Mouse (Mus musculus) forelimb bud, embryonic 11.5 days (tissue): ENCODE measurements around the gene Zdhhc1.

Experiments used
- DNase-seq: peaks from one replicate; pipeline ENCODE4 v3.0.0-alpha.2; 2012; ENCODE audit warnings: low read depth, low spot score

Zdhhc1 gene

DNA sequence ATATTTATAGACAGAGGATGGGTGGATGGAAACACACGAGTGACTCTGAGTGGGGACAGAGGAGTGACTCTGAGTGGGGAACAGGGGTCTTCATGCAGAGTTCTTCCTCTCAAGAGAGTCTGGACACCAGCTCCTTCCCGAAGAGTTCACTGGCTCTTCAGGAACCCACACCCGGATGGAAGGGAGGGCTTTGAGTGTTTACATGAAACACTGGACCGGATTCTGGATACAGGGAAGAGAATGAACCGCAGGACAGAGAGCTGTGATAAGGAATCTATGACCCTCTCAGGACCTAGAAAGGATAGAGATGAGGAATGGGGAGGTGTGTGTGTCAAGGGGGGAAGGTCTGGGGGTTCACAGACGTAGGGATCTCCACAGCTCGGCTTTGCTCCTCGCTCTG is 20.6 kb upstream of the Zdhhc1 start:
- DNase-seq = no peak

- DNase-seq = peak; percentile 96
Observed at GRCm38 (mm10) chr8:105516018-105516645, 19.4 kb upstream of the Zdhhc1 start.

DNA sequence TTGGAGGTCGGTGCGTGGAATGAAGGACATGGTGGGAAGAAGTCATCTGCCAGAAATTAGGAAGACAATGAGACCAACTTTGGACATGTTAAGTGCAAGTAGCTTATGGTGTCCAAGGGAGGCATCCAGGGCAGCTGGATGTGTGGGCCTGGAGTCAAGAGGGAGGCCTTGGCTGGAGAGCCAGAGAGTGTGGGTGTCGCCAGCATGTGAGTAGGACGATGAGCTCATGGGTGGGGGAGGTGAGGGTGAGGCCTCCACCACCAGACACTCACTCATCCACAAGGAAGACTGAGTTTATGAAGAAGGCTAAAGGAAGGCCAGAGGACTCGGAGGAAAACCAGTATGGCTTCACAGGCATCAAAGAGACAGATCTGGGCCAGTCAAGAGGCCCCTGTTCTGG is 18.0 kb upstream of the Zdhhc1 start:
- no peak for DNase-seq

DNA sequence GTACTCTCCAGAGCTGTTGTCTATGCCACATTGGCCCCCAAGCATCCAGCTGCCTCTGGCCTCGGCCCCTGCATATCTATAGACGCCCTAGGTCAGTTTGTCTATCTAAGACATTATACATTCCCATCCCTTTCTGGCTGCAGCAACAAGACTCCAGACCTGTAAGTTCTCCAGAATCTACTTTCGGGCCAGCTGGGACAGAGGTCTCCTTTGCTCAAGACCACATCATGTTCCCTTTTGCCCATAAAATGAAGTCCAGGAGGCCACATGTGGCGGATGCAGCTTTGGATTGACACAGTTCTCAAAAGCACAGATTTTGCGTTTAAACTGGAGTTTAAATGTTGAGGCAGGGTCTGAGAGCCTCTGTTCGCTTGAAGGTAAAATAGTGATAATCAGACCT is 17.5 kb upstream of the Zdhhc1 start:
- DNase-seq = no peak

GRCm38 (mm10) chr8:105509997-105510735 is 13.5 kb upstream of the Zdhhc1 start:
- no peak for DNase-seq

DNA sequence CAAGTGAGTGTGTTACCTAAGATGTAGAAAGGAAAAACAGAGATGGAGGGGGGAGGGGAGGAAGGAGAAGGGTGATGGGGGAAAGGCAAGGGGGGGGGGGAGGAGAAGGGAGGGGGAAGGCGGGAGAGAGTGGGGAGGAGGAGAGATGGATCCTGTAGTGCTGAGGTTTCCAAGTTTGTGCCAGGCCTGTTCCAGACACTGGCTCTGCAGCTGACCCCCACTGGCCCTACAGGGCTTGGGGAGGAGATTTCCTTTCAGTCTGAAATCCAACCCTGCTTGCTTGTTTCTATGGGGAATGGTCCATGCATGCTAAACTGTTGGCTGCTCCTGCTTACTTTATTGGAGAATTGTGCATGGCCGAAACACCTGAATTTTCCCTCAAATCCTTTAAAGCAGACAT is 12.1 kb upstream of the Zdhhc1 start:
- peak; percentile 43 for DNase-seq

GRCm38 (mm10) chr8:105506977-105507376 is 10.3 kb upstream of the Zdhhc1 start:
- no peak for DNase-seq

- DNase-seq = no peak
Observed at GRCm38 (mm10) chr8:105504617-105505016, 7.9 kb upstream of the Zdhhc1 start.

DNA sequence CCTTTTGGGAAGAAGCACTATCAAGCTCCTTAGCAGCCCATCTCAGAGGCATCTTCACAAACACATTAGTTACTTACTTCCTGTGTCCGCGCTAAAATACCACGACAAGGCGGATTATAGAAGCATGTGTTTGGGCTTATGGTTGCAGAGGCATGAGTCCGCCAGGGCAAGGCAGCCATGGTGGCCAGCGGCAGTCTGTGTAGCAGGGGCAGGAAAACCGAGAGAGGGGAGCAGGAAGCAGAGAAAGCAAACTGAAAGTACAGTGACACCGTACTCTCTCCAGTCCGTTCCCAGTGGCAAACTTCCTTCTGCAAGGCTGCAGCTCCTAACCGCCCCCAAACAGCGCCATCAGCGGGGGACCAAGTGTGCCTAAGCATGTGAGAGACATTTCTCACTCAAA is 3.1 kb upstream of the Zdhhc1 start:
- no peak for DNase-seq

GRCm38 (mm10) chr8:105495350-105496302 is 1.1 kb downstream of the Zdhhc1 start:
- no peak for DNase-seq

DNA sequence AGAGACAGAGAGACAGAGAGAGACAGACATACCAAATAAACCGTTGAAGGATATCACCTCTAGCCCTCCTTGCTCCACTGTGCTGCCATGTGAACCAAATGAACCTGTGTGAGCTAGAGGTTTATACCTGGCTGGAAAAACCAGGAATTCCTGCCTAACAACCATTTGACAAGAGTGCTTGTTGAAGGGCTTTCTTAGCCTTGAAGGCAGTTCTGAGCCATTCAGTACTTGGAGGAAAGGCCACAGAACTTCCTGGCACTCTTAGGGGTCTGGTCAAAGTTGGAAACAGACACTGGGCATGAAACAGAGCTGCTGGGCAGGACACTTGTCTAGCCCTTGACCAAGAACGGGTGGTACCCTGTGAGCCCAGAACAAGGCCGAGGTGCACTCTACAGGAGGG is 2.1 kb downstream of the Zdhhc1 start:
- no peak for DNase-seq

GRCm38 (mm10) chr8:105493495-105493894 is 3.2 kb downstream of the Zdhhc1 start:
- no peak for DNase-seq

GRCm38 (mm10) chr8:105489281-105489680 is 7.4 kb downstream of the Zdhhc1 start:
- DNase-seq = no peak

DNA sequence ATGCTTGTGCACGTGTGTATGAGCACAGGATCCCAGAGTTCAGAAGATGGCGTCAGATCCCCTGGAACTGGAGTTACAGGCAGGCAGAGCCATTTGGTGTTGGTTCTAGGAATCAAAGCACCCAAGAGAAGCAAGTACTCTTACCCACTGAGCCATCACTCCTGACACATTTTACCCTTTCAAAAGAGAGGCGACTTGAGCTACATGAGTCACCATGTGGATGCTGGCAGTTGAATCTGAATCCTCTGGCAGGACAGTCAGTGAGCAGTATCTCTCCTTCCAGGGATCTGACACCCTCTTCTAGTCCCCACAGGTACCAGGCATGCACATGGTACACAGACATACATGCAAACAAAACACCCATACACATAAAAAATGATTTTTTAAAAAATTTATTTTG is 8.6 kb downstream of the Zdhhc1 start:
- DNase-seq = no peak

- peak; percentile 76 for DNase-seq
Observed at GRCm38 (mm10) chr8:105484392-105484791, 12.3 kb downstream of the Zdhhc1 start.

DNA sequence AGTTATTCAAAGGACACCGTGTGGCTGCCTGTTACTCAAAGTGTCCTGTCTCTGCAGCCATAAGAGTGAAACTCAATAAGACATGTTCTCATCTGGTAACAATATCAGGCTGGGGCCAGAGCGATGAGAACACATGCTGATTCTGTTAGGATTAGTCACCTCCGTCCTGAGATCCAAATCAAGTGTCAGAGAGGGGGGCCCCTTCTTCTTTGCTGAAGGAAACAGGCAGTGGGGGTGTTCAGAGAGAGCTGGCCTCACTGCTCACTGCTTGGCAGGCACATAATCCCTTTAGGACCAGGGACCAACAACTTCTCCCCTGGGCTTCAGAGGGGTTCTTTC is 12.7 kb downstream of the Zdhhc1 start:
- DNase-seq = no peak

GRCm38 (mm10) chr8:105483212-105484029 is 13.3 kb downstream of the Zdhhc1 start:
- DNase-seq = no peak

GRCm38 (mm10) chr8:105482123-105482522 is 14.6 kb downstream of the Zdhhc1 start:
- no peak for DNase-seq

DNA sequence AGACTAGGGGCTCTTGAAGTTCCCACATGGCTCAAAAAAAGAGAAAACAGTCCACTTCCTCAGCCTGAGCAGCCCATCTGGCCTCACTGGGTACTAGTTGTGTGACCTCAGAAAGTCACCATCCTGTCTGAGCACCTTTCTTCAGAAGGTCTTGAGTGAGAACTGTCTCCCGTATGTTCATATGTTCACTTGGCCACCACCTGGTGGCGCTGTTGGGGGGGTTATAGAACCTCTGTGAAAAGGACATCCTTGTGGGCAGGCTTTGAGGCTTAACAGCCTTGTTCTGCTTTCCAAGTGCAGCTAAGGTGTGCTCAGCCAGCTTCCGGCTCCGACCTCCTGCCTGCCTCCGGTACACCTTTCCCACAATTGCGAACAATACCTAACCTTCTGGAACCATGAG is 15.2 kb downstream of the Zdhhc1 start:
- no peak for DNase-seq

DNA sequence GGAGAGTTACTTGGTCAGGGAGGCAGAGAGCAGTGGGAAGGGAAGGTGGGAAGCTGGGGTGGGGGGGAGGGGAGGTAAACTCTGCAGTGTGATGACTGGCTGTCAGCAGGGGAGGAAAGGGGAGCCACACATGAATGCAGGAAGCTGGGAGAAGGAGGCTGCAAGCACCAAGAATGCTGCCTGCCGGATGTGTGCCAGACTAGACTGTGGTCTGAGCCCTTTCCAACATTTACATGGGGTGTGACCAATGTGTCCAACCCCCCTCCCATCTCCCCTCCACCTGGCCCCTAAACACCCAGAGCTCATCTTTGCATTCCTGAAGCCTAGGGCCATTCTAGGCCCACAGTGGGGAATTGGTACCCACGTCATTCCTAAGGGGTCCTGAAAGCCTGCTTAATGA is 15.7 kb downstream of the Zdhhc1 start:
- DNase-seq = no peak

DNA sequence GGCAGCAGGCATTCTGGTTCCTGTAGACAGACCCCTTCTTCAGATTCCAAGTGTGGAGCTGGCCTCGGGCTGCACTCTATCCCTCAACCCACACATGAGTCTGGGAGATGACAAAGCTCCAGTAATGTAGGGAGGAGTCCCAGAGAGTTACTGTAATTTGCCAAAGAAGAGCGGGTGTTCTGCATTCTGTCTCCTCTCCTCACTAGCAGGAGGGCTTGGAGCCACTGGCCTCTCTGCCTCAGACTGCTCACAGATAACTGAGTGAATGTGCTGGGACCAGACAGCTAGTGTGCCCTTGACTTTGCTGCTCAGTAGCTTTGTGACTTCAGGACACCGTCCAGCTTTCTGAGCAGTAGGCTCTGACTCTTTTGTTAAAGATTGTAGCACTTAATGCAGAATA is 18.9 kb downstream of the Zdhhc1 start:
- DNase-seq = no peak
